Mouse (Mus musculus): ENCODE results near the gene Olfr203. TPM values are rescaled to one million over a fixed set of nuclear protein-coding genes. Genes with fewer than 3 reads are reported as not detected.
"Not testable (repeated sequence)": the region's sequence is repeated elsewhere in the genome, so short reads cannot be mapped to it uniquely, and the experiment has no call there.

Gene Olfr203
- not detected in 2 replicates for total RNA-seq (2014; fragmentation: Nextera tagmentation)
- total RNA-seq (2017), result not detected in 2 replicates

GRCm38 (mm10) chr16:59298581-59298980 is at the start of gene Olfr203:
Gene Olfr203, plus strand, starts transcription at chr16:59298881.
- no peak for ATAC-seq (replicated peaks; ENCODE audit: low FRiP score, low TSS enrichment, poor library complexity, severe bottlenecking)

- ATAC-seq (replicated peaks; ENCODE audit: low FRiP score, low TSS enrichment, poor library complexity, severe bottlenecking), result no peak
Measured at GRCm38 (mm10) chr16:59249684-59250083, 49.0 kb upstream of the Olfr203 start.

GRCm38 (mm10) chr16:59269097-59269496 is 29.6 kb upstream of the Olfr203 start:
- not testable (repeated sequence) for ATAC-seq (replicated peaks; ENCODE audit: low FRiP score, low TSS enrichment, poor library complexity, severe bottlenecking)

GRCm38 (mm10) chr16:59272532-59272931 is 26.1 kb upstream of the Olfr203 start, which contains the start of gene Olfr201:
Gene Olfr201, minus strand, starts transcription at chr16:59272632.
- ATAC-seq (replicated peaks; ENCODE audit: low FRiP score, low TSS enrichment, poor library complexity, severe bottlenecking), result not testable (repeated sequence)

GRCm38 (mm10) chr16:59280542-59280941 is 18.1 kb upstream of the Olfr203 start:
- ATAC-seq (replicated peaks; ENCODE audit: low FRiP score, low TSS enrichment, poor library complexity, severe bottlenecking), result no peak

GRCm38 (mm10) chr16:59283476-59283875 is 15.2 kb upstream of the Olfr203 start:
- ATAC-seq (replicated peaks; ENCODE audit: low FRiP score, low TSS enrichment, poor library complexity, severe bottlenecking), result no peak

- ATAC-seq (replicated peaks; ENCODE audit: low FRiP score, low TSS enrichment, poor library complexity, severe bottlenecking), result no peak
Measured at GRCm38 (mm10) chr16:59286693-59287092, 12.0 kb upstream of the Olfr203 start, which contains the start of gene Olfr202. Gene Olfr202, minus strand, starts transcription at chr16:59286793.

- ATAC-seq (replicated peaks; ENCODE audit: low FRiP score, low TSS enrichment, poor library complexity, severe bottlenecking), result not testable (repeated sequence)
Measured at GRCm38 (mm10) chr16:59287576-59287975, 11.1 kb upstream of the Olfr203 start.

GRCm38 (mm10) chr16:59318148-59318547 is 19.5 kb downstream of the Olfr203 start, which contains the start of gene Olfr204:
Gene Olfr204, minus strand, starts transcription at chr16:59318248.
- no peak for ATAC-seq (replicated peaks; ENCODE audit: low FRiP score, low TSS enrichment, poor library complexity, severe bottlenecking)

GRCm38 (mm10) chr16:59323262-59323661 is 24.6 kb downstream of the Olfr203 start:
- ATAC-seq (replicated peaks; ENCODE audit: low FRiP score, low TSS enrichment, poor library complexity, severe bottlenecking), result not testable (repeated sequence)

- ATAC-seq (replicated peaks; ENCODE audit: low FRiP score, low TSS enrichment, poor library complexity, severe bottlenecking), result no peak
Measured at GRCm38 (mm10) chr16:59331038-59331437, 32.4 kb downstream of the Olfr203 start, which contains the start of gene Olfr205. Gene Olfr205, minus strand, starts transcription at chr16:59331138.

GRCm38 (mm10) chr16:59349146-59349545 is 50.5 kb downstream of the Olfr203 start, which contains the start of gene Olfr206:
Gene Olfr206, minus strand, starts transcription at chr16:59349246.
- no peak for ATAC-seq (replicated peaks; ENCODE audit: low FRiP score, low TSS enrichment, poor library complexity, severe bottlenecking)

Other genes with a start within 250 kb of the Olfr203 start
- gene Olfr190, start 220.9 kb upstream of the Olfr203 start, total RNA-seq (2014; fragmentation: Nextera tagmentation), result not detected in 2 replicates
- gene Olfr190, start 220.9 kb upstream of the Olfr203 start, total RNA-seq (2017), result not detected in 2 replicates
- gene Olfr191, start 209.1 kb upstream of the Olfr203 start, total RNA-seq (2014; fragmentation: Nextera tagmentation), result not detected in 2 replicates
- not detected in 2 replicates for gene Olfr191, start 209.1 kb upstream of the Olfr203 start, total RNA-seq (2017)
- not detected in 2 replicates for gene Olfr193, start 187.0 kb upstream of the Olfr203 start, total RNA-seq (2014; fragmentation: Nextera tagmentation)
- gene Olfr193, start 187.0 kb upstream of the Olfr203 start, total RNA-seq (2017), result not detected in 2 replicates
- gene Olfr194, start 177.8 kb upstream of the Olfr203 start, total RNA-seq (2014; fragmentation: Nextera tagmentation), result not detected in 2 replicates
- not detected in 2 replicates for gene Olfr194, start 177.8 kb upstream of the Olfr203 start, total RNA-seq (2017)
- not detected in 2 replicates for gene Olfr195, start 151.8 kb upstream of the Olfr203 start, total RNA-seq (2014; fragmentation: Nextera tagmentation)
- gene Olfr195, start 151.8 kb upstream of the Olfr203 start, total RNA-seq (2017), result not detected in 2 replicates
- not detected in 2 replicates for gene Olfr196, start 128.4 kb upstream of the Olfr203 start, total RNA-seq (2014; fragmentation: Nextera tagmentation)
- gene Olfr196, start 128.4 kb upstream of the Olfr203 start, total RNA-seq (2017), result not detected in 2 replicates
- gene Olfr198, start 95.3 kb upstream of the Olfr203 start, total RNA-seq (2014; fragmentation: Nextera tagmentation), result not detected in 2 replicates
- gene Olfr198, start 95.3 kb upstream of the Olfr203 start, total RNA-seq (2017), result not detected in 2 replicates
- not detected in 2 replicates for gene Olfr199, start 79.1 kb upstream of the Olfr203 start, total RNA-seq (2014; fragmentation: Nextera tagmentation)
- not detected in 2 replicates for gene Olfr199, start 79.1 kb upstream of the Olfr203 start, total RNA-seq (2017)
- gene Olfr201, start 26.2 kb upstream of the Olfr203 start, total RNA-seq (2014; fragmentation: Nextera tagmentation), result not detected in 2 replicates
- not detected in 2 replicates for gene Olfr201, start 26.2 kb upstream of the Olfr203 start, total RNA-seq (2017)
- gene Olfr202, start 12.1 kb upstream of the Olfr203 start, total RNA-seq (2014; fragmentation: Nextera tagmentation), result not detected in 2 replicates
- not detected in 2 replicates for gene Olfr202, start 12.1 kb upstream of the Olfr203 start, total RNA-seq (2017)
- gene Olfr204, start 19.4 kb downstream of the Olfr203 start, total RNA-seq (2014; fragmentation: Nextera tagmentation), result not detected in 2 replicates
- not detected in 2 replicates for gene Olfr204, start 19.4 kb downstream of the Olfr203 start, total RNA-seq (2017)
- gene Olfr205, start 32.3 kb downstream of the Olfr203 start, total RNA-seq (2014; fragmentation: Nextera tagmentation), result not detected in 2 replicates
- gene Olfr205, start 32.3 kb downstream of the Olfr203 start, total RNA-seq (2017), result not detected in 2 replicates
- gene Olfr206, start 50.4 kb downstream of the Olfr203 start, total RNA-seq (2014; fragmentation: Nextera tagmentation), result not detected in 2 replicates
- gene Olfr206, start 50.4 kb downstream of the Olfr203 start, total RNA-seq (2017), result not detected in 2 replicates
- gene Olfr209, start 65.1 kb downstream of the Olfr203 start, total RNA-seq (2014; fragmentation: Nextera tagmentation), result not detected in 2 replicates
- not detected in 2 replicates for gene Olfr209, start 65.1 kb downstream of the Olfr203 start, total RNA-seq (2017)
- not detected in 2 replicates for gene Gabrr3, start 108.5 kb downstream of the Olfr203 start, total RNA-seq (2014; fragmentation: Nextera tagmentation)
- not detected in 2 replicates for gene Gabrr3, start 108.5 kb downstream of the Olfr203 start, total RNA-seq (2017)
- gene Riox2, start 172.9 kb downstream of the Olfr203 start, total RNA-seq (2014; fragmentation: Nextera tagmentation), result 42.7 and 62.1 TPM in 2 replicates
- 73.2 and 88.1 TPM in 2 replicates for gene Riox2, start 172.9 kb downstream of the Olfr203 start, total RNA-seq (2017)